Mouse (Mus musculus): ENCODE measurements around the gene Shoc2.

Gene Shoc2

DNA sequence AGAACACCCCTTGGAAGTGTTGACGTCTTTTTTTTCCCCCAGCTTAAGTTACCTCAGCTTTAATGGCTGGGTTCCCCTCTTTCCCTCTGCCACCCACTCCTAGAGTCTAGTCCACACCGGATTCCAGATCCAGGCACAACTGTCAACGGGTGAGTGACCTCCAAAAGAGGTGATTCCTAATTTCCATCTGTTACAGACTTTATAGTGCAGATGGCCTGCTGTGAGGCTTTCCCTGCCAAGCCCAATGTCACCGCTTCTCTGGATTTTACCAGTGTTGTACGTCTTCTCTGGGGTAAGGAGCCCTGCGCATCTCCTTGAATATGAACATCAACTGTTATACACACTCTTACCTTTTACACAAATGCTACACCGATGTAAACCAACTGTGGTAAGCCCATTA is 95.3 kb downstream of the Shoc2 start:
- no peak for DNase-seq (ENCODE audit: low read depth)

DNA sequence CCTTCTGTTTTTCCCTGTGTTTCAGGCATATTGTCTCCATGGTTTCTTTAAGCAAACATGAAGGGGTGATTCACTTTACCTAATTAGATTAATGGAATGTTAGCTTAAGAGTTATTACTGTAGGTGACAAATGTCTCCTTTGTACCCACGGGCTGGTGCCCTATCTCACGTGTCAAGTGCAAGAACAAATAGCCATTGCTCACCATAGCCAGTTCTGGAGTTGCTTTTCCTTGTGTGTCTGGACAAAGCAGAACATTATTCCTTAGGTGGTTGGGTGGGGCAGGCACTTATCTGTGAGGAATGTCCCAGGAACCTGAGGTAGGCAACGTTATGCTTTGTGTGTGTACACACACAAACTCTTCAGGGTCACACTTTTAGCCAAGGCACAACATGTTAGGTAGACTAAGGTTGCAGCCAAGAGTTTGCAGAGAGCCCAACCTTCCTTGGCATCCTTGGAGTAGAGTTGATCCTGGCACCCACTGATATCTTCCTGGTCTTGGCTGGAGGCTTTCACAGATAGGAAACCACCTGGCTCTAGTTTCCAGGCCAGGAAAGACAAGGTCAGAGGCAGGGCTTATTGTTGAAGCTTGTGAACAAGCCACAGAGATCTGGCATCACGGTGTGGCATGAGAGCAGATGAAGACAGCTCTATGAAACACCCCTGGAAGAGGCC is 96.4 kb downstream of the Shoc2 start:
- DNase-seq (ENCODE audit: low read depth), result no peak

DNA sequence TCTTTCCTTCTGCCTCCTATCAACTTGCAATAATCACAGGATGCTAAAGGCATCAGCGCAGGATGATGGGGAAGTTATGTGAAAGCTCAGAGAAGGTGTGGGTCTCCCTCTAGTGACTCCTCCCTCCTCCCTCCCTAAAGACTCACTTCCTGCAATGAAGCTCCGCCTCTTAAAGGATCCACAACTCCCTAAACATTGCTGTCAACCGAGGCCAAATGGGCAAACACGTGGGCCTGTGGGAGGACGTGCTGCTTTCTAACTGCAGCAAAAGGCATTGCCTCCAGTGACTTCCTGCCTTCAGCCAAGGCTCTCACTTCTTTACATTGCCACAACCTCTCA is 96.9 kb downstream of the Shoc2 start:
- no peak for DNase-seq (ENCODE audit: low read depth)

DNA sequence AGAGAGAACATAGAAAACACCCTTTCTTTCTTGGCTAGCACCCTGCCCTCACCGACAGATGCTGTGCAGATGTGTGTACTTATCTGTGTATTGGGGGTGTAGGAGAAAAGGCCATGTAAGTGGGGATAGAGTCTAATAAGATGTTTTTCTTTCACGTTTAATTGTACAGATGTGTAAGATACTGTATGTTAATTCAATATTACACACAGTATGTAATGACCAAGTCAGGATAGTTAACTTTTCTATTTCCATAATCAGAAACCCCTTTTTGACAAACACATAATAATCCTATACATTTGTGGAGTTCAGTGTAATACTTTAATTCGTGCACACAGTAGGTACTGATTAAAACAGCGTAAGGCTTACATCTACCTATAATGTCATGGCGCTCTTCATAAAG is 99.7 kb downstream of the Shoc2 start, which contains the start of gene Adra2a:
TSS of gene Adra2a (plus strand) at position 301 of the 400 bp plus-strand sequence.
- DNase-seq (ENCODE audit: low read depth), result no peak

DNA sequence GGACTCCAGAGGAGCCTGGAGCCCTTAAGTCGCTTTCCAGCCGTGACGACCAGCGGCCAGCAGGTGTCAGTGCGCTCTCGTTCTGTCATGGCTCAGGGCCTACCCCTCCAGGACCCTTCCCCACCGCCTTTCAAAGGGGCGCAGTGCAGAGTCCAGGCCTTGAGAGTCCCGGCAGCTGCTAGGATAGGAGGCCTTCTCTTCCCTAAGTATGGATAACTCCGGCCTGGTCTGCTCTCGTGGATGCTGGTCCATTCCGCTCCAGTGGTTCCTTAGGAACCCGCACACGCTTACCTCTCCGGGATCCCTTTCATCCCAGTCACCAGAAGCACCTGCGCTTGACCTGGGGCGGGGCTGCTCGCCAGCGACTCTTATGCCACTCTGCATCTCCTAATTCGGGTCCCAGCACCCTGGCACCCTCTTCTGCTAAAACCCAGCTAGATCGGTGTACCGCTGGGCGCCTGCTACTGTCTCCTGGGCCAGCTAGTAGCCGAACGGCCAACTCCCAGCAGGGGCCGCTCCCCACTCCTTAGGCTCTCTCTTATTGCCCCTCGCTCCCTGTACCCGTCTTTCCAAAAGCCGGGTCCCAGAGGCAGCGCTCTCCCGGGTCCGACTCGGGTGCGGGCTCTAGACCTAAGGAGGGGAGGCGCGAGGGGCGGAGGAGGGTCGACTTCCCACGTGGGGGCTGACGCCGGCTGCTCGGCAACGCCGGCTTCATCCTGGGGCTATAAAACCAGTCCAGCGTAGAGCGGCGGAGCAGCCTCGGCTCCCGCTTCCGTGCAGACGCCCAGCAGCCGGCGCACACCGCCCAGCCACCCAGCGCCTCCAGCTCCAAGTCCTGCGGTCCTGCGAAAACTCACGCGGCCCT is 100.6 kb downstream of the Shoc2 start:
- peak; percentile 40 for DNase-seq (ENCODE audit: low read depth)

DNA sequence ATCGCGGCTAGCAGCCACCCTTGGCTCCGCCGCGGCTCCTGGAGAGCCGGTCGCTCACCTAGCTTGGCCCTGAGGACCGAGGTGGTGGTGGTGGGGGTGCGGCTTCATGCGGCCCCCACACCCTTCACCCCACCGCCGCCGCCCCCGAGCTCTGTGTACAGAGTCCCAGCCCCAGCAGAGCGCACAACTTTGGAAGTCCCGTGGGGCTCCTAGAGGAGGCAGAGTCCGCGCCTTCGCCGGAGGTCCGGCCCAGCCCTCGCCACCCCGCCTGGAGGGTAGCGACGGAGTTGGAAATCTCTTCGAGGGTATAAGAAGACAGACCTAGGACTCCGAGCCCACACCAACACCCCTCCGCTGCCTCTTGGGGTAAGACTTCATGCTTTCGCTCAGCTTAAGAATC is 101.3 kb downstream of the Shoc2 start:
- DNase-seq (ENCODE audit: low read depth), result no peak

DNA sequence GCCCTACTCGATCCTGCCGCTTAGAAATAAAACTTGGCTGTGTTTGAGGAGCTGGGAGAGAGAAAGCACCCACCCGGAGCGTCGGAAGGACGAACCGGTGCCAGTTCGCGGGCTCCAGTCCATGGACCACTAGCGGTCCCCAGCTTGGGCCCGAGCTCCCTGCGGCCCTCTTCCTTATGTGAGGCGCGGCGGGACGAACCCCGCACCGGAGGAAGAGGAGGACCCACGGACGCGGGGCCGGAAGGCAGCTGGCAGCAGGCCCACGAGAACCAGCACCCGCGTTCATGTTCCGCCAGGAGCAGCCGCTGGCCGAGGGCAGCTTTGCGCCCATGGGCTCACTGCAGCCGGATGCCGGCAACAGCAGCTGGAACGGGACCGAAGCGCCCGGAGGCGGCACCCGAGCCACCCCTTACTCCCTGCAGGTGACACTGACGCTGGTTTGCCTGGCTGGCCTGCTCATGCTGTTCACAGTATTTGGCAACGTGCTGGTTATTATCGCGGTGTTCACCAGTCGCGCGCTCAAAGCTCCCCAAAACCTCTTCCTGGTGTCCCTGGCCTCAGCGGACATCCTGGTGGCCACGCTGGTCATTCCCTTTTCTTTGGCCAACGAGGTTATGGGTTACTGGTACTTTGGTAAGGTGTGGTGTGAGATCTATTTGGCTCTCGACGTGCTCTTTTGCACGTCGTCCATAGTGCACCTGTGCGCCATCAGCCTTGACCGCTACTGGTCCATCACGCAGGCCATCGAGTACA is 102.0 kb downstream of the Shoc2 start:
- DNase-seq (ENCODE audit: low read depth), result no peak

DNA sequence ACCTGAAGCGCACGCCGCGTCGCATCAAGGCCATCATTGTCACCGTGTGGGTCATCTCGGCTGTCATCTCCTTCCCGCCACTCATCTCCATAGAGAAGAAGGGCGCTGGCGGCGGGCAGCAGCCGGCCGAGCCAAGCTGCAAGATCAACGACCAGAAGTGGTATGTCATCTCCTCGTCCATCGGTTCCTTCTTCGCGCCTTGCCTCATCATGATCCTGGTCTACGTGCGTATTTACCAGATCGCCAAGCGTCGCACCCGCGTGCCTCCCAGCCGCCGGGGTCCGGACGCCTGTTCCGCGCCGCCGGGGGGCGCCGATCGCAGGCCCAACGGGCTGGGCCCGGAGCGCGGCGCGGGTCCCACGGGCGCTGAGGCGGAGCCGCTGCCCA is 102.6 kb downstream of the Shoc2 start:
- no peak for DNase-seq (ENCODE audit: low read depth)

DNA sequence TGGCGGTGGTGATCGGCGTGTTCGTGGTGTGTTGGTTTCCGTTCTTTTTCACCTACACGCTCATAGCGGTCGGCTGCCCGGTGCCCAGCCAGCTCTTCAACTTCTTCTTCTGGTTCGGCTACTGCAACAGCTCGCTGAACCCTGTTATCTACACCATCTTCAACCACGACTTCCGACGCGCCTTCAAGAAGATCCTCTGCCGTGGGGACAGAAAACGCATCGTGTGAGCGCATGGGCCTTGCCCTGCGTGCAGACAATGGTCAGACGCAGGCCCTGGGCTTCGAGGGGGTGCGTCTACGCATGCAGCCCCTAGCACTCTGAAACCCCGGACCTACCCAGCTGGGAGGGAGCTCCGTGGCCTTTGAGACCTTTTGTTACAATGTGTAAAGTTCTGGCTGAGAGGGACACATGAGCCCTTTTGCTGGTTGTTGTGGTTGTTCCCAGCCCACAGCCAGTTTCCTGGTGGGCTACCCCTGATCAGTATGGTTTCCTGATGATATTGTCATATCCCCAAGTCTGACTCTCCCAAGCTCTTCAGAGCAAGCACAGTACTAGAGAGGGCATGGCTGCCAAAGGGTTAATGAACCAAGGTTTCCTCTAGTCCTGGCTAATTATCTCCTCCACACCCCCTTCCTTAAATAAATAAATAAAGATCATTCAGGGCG is 103.4 kb downstream of the Shoc2 start:
- no peak for DNase-seq (ENCODE audit: low read depth)

DNA sequence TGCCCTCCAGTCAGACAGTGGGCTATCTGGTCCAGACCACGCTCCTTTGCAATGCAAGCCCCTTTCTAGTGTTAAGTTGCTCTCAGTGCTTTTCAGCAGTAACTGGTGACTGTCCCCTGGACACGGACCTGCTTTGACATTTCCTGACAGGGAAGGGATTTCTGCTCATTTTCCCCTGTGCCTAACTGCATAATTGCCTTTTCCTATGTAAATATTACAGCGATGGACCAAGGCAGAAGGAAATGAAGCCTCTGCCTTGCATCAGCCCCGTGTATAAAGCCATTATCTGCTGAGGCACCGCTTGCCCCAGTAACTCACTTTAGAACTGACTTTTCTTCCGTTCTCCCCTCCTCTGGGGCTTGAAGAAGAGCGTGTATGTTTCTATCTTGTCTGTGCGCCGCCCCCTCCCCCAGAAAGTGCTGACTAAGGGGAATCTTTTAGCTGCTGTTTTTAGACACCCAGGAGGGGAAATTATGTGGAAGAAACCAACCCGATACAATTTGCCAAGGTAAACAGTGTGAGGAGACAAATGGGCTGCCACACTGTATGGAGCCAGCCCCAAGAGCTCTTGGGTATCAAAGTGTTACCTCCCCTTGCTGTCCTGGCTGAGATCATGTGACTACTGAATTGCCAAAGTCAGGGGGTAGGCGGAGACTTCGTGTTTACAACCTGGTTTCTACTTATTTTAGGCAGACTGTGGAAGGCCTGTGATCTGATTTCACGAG is 104.2 kb downstream of the Shoc2 start:
- DNase-seq (ENCODE audit: low read depth), result peak; percentile 44

DNA sequence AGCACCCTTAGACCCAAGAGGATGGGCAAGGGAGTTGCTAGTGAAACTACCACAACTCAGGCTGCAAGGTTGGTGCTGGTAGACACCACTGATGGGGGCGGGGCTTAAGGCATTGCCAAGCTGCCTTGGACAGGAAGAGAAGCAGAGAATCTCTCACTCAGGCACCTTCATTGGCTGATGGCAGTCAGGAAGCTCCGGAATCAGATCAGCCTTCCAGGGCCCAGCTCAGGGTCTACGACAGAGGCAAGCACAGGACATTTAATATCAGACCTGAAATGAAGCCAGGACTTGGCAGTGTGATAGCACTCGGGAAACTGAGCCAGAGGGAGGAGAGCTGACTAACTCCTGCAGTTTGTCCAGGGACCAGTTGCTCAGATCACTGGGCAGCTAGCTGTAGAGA is 107.5 kb downstream of the Shoc2 start:
- peak; percentile 35 for DNase-seq (ENCODE audit: low read depth)

DNA sequence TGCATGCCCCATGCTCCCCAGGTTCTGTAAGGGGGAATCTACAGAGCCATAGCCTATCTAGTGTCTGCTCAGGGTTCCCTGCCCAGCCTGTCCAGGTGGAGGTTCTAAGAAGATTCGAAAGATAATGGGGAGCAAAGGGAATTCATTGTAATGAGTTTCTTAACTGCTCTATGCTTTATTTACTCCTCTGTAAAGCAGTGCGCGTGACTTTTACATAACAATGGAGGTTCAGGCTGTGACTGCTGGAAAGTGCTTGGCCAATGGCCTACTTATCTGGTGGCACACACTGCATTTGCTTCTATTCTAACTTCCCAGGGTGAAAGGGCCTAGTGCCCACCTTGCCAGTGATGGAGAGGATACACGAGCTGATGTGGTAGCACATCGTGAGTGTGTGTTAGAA is 111.7 kb downstream of the Shoc2 start:
- no peak for DNase-seq (ENCODE audit: low read depth)

DNA sequence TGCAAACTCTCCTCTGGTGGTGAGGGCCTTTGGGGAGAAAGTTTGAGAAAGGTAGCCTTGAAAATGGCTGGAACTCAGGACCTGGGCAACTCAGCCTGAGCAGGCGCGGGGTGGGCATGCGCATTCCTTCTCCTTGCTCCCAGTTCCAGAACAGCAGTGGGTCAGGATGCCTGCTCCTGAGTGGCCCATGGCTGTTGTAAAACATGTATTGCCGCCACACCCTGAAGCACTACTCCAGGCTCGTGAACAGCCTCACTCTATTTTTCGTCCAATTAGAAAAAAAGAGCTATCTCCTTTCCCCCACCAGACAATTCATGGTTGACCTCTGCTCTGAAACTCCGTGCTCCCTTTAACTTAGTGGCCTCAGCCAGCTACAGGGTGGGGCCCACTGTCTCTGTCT is 124.3 kb downstream of the Shoc2 start:
- DNase-seq (ENCODE audit: low read depth), result no peak

DNA sequence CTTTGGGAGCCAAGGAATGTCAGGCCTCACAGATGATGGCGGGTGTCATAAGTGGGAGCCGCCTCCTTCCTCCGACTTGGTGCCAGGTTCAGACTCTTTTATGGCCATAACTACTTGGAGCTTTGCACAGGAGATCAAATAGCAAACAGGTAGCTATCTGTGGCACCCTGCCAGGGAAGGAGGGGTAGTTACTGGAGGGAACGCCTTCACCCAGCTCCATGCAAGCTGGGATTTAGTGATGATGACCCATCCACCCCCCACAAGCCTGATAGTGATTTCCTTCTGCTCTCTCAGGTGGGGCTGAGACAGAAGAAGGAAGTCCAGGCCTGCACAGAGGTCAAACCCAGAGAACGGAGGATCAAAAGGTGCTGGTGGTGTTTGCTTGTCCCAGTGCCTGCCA is 126.4 kb downstream of the Shoc2 start:
- DNase-seq (ENCODE audit: low read depth), result no peak

DNA sequence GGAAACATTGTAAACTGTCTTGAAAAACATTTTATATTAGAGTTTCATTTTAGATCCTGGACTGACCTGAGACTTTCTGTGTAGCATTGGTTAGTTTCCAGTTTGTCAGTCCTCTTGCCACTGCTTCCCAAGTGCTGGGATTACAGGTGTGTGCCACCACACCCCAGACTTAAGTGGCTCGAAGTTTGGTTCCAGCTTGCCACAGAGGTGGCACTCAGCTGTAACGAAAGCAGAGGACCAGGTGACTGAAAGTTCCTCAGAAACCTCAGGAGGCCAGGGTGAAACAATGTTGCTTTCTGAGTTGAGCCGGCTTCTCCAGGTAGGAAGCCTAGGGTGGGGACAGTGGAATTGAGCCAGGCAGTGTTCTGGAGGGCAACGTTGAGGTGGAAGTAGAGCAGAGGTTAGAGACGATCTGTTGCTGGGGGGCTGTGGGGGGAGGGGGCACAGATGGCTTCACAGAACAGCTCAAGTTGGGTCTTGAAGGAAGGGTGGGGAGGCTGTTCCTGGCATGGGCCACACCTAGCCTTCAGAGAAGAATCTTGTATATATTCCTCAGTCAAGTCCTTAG is 128.2 kb downstream of the Shoc2 start:
- DNase-seq (ENCODE audit: low read depth), result no peak

DNA sequence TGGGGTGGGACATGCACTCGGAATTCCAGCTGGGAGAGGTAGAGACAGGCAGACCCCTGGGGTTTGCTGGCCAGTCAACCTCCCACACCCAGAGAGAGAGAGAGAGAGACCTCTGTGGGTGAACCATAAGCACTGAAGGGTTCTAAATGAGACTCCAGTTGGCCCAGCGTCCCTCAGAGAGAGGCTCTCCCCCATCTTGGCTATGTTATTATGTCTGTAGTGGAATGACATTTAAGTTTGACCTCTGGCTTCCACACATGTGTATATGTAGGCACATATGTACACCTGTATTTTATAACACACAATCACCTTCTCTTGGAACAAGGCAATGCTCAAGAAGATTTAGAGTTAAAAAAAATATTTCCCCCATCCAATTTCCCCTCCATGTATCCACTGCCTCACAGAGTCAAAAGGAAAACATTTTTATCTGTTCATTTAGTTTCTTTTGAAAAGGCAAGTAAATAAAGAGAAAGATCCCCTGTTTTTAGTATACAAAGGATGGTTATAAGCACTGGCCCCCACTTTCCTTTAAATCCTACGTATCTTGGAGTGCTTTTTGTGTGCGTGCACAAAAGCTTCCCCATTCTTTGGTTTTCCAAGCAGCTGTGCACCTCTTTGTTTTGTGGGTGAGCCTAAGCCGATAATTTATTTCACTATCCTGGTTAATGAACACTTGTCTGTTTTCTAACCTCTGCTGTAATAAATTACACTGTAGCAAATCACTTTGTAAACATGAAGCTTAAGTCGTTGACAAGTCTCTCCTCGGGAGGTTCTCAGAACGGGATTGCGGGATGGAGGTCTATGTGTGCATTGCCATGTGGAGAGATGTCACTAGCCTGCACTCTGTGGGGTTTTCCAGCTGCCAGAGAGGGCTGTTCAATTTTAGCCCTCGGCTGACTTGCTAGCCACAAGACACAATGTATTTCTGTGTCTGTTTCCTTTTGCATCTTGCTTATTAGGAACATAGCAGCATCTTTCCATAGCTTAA is 132.6 kb downstream of the Shoc2 start:
- no peak for DNase-seq (ENCODE audit: low read depth)

DNA sequence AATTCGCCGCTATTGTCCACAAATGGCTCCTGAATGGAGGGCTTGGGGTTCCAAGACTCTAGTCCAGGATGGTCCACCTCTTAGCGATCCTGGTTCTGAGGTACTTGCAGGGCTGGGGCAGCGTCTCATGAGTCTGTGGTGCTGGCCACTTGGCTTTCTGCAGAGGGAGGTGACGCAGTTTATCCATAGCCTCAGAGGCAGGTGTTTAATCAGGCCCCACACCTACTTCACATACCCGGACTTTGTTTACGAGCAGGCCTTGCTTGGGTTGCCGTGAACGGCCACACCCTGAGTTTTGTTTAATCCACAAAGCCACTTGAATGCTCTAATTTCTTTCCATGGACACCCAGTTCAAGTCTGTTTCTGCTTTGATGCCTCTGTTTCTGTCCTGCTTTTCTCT is 137.2 kb downstream of the Shoc2 start:
- no peak for DNase-seq (ENCODE audit: low read depth)

DNA sequence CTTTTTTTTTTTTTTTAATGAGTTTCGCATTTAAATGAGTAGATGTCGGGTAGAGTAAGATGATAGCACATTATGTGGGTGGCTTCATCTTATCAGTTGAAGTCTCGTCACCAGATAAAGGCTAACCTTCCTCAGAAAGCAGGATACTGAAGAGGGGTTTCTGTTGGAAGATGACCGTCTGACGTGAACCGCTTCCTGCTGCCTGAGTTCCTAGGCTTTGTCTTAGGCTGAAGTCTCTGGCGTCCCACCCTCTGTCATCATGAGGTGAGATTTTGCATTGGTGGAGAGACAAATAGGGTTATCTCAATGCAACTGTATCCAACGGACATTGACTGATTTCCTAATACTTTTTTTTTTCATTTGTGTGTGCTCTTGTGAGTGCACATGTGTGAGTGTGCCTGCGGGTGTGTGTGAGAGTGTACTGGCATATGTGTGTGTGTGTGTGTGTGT is 137.6 kb downstream of the Shoc2 start:
- DNase-seq (ENCODE audit: low read depth), result no peak
